Mouse (Mus musculus) activated CD4-positive, CD25-positive, alpha-beta regulatory T cell (primary cell): ENCODE measurements around the gene Gm20914. TPM values are rescaled to one million over a fixed set of nuclear protein-coding genes. Genes with fewer than 3 reads are reported as not detected.

Source experiments
- polyA plus RNA-seq, 2 experiments: library from polyadenylated mRNA; unstranded; fragments of 100-300 nt; shearing (Covaris generic); gene quantifications; one replicate each; pipeline ENCODE4 v1.2.1; 2017

Gm20914 gene
- not detected for polyA plus RNA-seq

DNA sequence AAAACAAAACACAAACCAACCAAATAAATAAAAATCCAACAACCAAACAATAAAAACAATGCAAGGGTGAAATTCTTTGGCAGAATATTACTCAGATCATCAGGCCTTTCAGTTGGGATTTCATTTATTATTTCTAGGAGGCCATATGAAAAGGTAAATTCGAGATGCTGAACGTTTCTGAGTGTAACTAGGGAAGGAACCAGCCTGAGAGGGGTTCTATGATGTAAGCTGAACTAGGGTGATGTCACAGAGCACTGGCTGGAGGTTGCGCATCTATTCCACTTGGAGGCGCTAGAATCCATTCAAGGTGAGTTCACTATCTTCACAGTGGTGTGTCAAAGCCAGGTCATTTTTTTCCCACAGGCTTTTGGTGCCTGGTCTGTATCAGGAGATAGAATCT is at the start of gene Gm20914:
TSS of gene Gm20914 (plus strand) at position 301 of the 400 bp plus-strand sequence.

Other genes starting within 250 kb of the Gm20914 start
- not detected for gene Gm21854, start 69.0 kb upstream of the Gm20914 start, polyA plus RNA-seq
- not detected for gene Gm28171, start 67.4 kb downstream of the Gm20914 start, polyA plus RNA-seq
- not detected for gene Gm21778, start 216.5 kb downstream of the Gm20914 start, polyA plus RNA-seq